Mouse (Mus musculus) gastrocnemius, postnatal 36 days (tissue): ENCODE measurements around the gene Fam189a1. TPM values are rescaled to one million over a fixed set of nuclear protein-coding genes. Genes with fewer than 3 reads are reported as not detected.

Experiments
- DNase-seq, 2 experiments: peaks; one replicate each; pipeline ENCODE4 v3.0.0; 2022
- intact Hi-C: fragments of 180-260 bp; cut with DNase I; formaldehyde crosslinking; loops from one replicate; pipeline ENCODE4 v1.15.1; 2025
- total RNA-seq, 2 experiments: library from RNA; stranded (reverse); gene quantifications; 2 replicates each; pipeline ENCODE4 v1.2.3; 2021

Fam189a1 gene
- total RNA-seq, 2 experiments from 2014 or later: not detected

DNA sequence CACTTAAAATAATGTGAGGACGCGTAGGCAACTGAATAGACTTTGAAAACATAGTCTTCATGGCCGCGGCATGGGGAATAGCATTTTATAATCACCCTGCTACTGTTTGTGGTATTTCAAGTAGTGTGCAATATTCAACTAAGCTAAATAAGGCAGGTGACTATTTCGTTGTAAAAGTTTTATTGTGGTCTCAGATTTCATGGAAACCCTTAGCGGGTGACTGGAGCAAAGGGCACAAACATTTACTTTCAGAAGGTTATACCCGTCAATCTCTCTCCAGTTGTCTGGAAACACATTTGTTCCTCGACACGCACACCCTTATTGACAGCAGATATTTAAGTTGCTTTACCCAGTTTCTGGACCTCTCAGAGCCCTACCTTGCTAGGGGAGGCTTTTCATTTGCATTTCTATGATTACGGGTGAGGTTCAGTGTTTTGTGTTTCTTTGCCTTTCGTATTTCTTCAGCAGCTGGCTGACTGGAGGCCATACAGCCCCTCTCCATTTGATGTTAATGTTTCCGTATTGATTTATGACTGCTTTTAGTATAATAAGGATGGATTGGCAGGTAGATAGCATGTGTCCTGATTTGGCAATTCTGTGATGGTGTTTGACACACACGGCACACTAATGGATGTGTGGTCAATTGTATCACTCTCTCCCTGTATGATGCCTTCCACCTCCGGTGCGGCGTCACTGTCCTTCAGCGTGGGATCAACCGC is 107.0 kb downstream of the Fam189a1 start:
- DNase-seq: no peak
- intact Hi-C loops: no loop called here

DNA sequence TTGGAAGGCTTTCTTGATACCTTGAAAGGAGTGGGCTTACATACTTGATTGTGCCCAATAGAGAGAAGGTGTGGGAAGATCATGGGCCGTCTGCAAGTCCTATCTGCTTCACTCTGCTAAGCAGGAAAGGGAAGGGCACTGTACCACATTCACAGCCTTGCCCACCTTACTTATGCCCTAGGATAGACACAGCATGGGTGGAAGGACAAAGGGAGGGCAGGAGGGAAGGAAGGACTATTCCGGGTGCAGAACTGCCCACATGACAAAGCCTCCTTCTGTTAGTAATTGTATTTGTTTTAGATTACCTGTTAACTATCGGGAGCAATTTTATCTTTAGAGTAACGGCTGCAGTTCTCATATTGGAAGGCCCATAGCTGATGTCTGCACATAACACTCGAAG is 108.7 kb downstream of the Fam189a1 start:
- no peak for DNase-seq
- intact Hi-C loops: no loop called here

DNA sequence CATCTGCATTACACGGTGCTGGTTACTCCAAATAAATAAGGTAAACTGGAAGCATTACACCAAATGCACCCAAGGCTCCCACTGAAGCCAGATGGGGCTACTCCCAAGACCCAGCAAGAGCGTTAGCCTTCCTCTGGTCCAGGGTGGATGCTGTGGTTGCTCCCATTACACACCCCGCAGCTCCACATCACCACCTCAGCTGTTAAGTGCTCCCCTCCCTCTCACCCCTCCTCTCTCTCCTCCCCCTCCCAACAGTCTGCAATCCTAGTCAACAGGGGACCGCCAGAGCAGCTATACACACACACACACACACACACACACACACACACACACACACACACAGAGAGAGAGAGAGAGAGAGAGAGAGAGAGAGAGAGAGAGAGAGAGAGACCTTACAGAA is 109.7 kb downstream of the Fam189a1 start:
- no peak for DNase-seq
- intact Hi-C loops: no loop called here

DNA sequence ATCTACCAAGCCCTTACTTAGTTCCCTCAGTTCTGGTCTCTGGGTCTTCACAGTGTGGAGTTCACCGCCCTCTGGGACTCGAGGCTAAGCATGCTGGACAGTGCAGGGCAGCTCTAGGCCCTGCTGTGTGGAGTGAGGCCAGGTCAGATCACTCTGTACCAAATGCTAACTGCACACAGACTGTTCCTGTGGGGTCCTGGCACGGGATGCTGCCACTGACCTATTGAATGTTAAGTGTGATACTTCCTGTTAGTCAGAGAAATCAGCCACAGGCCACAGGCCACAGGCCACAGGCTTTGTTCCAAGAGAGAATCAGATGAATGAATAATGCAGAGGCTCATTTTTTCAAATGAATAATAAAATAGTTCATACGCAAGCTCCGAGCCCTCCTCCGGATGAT is 112.1 kb downstream of the Fam189a1 start:
- intact Hi-C loops: no loop called here
- DNase-seq: no peak

DNA sequence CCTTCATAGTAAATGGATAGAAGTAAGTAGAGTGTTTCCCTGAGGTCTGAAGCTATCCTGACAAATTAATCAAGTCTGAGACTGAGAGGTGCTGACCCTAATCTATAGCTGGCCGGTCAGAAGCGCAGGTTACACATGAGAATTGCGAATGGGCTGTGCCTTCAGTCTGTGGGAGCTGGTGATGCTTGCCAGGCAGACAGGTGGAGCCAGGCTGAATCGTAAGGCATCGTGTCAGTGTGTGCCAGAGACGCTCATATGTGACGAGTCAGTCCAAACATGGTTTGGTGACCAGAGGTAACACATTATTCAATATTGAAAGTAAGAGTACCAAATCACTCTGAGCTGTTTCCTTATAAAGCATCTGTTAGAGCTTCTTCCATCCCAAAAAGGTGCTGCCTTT is 115.3 kb downstream of the Fam189a1 start:
- no peak for DNase-seq
- intact Hi-C loops: no loop called here

DNA sequence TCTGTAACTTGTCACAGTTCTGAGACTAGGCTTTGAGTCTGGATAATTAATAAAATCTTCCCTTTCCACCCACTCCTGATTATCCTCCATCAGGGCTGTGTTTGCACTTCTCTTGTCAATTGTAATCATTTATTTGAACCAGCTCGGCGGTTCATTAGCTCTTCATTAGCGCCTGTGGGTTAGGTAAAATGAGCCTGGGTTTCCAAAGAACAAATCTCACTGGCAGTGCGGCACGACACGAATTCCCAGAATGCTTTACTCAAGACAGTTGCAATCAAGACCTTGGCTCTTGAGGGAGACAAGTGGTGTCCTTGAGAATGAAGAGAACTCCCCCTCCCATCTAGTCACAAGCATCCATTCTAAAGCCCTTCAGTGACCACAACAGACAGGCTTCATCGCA is 124.6 kb downstream of the Fam189a1 start:
- no peak for DNase-seq
- intact Hi-C loops: no loop called here

DNA sequence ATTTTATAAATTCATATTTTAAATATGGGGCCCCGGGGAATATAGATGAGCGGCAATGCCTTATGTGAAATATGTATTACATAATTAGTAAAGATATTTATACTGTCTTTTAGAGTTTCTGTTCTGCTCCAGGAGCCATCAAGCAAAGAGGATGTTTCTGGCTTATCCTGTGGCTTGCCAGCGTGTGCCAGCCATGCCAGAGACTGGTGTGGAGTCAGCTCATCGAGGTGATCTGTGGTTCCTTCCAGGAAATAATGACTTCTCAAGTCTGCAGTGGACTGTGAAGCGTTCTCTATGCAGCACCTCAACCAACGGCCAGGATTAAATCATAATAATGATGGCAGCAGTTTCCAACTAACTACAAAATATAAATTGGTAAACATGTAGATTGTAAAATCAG is 125.2 kb downstream of the Fam189a1 start:
- intact Hi-C loops: no loop called here
- DNase-seq: no peak

DNA sequence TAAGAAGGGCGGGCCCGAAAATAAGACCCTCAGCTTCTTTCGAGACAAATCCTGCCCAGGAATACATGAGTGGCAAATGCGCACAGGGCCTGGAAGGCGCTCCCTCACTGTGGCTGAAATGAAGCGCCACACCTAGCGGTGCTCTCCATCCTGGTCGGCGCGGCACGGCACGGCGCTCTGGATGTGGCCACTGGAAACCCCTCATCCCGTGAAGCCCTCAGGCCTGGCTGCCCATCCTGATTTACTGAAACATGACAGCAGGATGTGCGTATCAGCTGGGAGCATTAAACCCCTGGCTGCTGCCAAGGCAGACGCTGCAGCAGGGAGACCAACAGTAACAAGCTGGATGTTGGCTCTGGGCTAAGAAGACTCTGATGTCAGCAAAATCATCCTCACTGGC is 126.4 kb downstream of the Fam189a1 start:
- intact Hi-C loops: no loop called here
- DNase-seq: no peak

DNA sequence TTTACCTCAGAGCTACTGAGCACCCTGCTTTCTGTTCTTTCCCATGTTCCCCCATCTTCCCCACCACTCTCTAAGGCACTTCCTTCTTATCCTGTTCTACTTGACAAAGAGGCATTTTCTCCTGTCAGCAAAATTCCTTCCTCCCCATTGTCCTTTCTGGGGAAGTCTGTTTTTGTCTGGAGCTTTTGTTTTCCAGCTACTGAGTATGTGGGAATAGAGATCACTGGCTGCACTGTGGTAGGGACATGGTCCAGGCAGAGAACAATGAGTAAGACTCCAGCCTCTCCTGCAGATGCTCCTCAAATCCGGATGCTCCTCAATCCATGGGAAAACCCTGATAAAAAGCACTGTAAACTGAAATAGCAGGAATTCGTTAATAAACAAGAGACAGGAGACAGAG is 135.1 kb downstream of the Fam189a1 start:
- DNase-seq: no peak
- intact Hi-C loops: no loop called here

DNA sequence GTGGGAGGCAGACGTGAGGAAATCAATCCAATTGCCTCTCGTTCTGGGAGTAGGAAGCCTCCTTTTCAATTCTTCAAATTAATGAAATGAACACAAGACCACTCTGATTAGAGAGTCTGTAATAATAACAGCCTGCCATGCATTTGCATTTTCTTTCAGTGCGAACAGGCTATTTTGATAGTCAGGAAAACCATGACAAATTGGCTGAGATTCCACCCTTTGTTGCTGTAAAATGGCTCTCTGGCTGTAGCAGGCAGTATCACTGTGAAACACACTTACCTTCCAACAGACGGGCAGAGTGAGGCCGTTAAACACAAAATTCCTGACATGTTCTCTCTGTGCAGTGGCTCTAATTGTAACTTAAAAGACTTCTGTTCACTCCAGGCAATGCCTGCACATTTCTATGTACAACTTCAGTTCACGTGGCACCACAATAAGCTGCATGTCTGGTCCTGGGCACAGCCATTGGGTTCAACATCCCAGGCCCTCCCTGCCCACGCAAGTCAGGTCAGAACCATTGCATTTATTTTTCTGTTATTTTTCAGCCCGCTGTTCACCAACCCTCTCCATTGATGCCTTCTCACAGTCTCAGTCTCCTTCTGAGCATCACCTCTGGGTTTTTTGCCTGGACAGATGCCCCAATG is 138.2 kb downstream of the Fam189a1 start:
- no peak for DNase-seq
- intact Hi-C loops: no loop called here

DNA sequence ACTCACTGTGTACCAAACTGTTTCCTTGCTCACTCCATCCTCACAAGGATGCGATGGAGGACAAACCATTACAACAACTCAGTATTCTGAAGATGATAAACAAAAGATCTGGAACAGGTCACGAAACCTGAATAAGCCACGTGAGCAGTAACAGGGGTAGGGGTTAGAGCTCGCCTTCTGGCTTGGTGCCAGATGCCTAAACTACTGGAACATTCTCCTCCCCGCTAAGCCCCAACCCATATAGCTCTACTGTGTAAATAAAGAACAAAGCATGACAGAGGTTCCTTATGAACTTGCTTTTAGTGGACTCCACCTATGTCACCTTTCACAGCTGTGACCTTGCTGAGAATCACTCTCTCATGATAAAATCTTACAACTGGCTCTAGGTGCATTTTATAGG is 139.0 kb downstream of the Fam189a1 start:
- intact Hi-C loops: no loop called here
- DNase-seq: no peak

DNA sequence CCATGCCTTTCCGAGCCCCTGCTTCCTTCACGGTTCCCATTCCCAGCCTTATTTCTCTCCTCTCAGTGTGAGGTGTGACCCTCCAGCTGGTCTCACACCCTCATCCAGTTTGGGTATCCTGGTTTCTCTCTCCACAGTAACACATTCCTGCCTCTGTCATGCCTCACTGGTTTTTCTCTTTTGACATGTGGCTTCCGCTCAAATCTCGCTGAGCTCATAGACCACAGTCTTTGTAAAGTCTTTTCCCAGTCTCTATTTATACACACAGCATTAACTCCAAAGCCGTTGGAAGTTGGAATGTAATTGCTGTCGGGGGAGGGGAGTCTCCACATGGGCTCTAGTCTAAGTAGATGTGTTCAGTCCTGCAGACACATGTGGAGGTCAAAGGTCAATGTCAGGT is 145.2 kb downstream of the Fam189a1 start:
- no peak for DNase-seq
- intact Hi-C loops: no loop called here

DNA sequence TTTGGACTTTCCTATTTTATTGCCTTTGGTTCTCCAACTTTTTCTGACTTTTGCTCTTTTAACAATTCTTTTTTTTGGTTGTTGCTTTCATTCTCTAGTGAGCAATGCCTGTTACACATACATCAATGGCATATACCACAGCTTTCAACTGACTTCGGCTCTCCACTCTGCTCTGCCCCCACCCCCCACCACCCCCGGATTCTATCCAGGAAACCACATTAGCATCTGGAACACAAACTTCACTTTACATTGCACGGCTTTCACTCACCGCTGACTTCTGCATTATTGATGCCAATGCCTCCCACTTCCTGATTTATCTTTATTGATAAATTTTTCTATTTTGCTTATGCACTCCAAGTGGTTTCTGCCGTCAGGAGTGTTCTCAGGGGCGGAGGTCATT is 146.1 kb downstream of the Fam189a1 start:
- DNase-seq: no peak
- intact Hi-C loops: no loop called here

DNA sequence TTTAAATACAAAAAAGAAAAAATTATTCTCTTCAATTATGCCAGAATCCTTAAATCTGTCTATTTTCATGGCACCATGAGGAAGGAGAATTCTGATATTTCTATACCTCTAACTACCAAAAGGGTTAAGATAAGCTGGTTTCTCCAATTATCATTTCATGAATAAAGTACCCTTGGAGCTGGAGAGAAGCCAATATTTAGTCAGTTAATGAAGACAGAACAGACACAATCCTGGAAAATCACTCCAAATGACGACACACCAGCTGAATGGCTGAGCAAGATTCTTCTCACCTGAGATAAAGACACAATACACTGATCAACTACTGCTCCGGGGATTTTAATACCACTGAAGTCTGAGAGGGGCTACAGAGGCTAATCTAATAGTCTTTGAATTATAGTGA is 150.6 kb downstream of the Fam189a1 start:
- intact Hi-C loops: no loop called here
- no peak for DNase-seq

DNA sequence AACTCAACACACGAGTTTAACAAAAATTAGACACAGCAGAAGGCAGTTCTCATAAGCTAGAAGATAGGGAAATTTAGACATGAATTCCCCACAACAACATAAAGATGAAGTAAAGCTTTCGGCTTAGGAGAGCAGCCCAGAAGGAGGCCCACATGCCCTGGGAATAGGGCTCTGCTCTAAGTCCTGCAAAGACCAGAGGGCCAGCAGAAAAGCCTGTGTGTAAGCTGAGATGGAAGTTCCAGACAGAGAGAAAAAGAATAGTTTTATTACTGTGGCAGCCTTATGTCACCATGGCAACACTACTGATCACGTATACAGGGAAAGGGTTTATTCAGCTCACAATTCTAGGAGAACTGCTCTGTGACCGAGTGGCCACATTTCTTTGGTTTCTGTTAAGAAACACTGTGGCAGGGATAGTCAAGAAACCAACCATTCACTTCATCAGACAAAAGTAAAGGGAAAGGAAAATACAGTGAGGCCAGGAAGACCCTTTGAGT is 156.6 kb downstream of the Fam189a1 start:
- intact Hi-C loops: no loop called here

DNA sequence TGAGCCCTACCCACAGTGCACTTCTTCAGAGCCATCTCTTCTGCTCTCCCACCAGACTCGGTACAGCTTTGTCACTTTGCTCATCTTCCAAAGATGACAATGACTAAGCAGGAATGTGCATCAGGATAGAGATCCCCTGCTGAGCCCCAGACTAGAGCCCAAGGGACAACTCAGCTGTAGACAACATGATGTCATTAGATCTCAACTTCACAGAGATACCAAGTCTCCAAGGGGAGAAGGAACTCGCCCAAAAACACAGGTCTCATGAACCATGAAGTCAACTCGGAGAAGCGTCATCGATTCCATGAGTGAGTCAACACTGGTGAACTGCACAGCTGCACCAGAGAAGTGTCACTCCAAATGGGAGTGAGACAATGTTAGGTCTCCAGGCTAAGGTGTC is 158.6 kb downstream of the Fam189a1 start:
- intact Hi-C loops: no loop called here
- DNase-seq: no peak

More for the DNA sequence above, 156.6 kb downstream of the Fam189a1 start:
- DNase-seq: no peak

DNA sequence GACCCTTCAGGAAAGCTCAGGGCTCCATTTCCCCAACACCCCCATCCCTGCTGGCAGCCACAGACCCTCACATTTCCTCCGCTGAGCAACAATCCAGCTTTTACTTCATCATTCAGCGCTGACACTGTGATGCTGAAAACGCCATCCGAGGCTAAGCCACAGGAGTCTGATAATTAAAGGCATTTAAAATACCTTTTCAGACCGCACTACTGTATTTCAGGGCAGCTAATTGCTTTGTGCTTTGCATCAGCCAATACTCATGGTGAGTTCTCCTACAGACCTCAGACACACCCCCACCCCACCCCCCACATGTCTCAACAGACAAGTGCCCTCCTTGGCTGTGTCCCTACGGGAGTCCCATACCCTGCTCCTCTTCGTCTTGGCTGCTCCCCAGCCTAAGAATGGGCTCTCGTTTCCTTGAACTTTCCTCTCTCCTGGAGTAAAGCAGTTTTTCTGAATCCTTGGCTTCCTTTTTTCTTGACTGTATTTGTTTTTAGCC is 160.4 kb downstream of the Fam189a1 start:
- intact Hi-C loops: no loop called here

DNA sequence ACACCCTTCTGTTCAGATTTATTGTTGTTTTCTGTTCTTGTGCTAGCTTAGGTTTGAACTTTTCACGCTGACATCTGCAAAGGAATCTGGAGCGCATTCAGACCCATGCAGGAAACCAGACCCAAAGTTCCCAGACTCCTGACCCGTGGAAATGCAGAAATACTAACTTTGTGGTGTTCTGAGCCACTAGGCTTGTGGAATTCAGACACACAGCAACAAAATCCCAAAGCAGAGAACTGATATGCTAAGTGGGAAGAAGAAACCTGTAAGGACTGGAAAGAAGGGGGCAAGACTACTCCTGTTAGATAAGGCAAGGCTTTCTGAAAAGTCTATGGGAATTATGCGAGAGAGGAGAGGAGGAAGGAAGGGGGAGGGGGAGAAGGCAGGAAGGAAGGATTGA is 167.0 kb downstream of the Fam189a1 start:
- intact Hi-C loops: no loop called here
- DNase-seq: no peak

More for the DNA sequence above, 160.4 kb downstream of the Fam189a1 start:
- DNase-seq: no peak

DNA sequence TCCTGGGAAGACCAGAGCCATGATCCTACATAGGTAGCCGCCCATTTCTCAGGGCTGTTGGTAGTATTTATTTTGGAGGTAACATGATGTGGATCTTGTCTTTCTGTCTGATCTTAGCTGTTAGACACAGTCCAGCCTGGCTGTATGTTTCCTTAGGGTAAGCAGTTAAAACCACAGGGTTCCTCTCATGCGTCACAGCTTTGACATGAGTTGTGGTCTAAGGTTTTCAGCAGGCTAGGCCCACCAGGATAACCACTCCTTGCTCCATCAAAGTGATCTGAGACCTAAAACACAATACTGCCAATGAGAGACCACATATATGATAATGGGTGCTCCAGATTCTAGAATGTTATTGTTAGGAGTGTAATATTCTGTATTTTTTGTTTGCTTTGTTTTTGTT is 168.4 kb downstream of the Fam189a1 start:
- no peak for DNase-seq
- intact Hi-C loops: no loop called here

DNA sequence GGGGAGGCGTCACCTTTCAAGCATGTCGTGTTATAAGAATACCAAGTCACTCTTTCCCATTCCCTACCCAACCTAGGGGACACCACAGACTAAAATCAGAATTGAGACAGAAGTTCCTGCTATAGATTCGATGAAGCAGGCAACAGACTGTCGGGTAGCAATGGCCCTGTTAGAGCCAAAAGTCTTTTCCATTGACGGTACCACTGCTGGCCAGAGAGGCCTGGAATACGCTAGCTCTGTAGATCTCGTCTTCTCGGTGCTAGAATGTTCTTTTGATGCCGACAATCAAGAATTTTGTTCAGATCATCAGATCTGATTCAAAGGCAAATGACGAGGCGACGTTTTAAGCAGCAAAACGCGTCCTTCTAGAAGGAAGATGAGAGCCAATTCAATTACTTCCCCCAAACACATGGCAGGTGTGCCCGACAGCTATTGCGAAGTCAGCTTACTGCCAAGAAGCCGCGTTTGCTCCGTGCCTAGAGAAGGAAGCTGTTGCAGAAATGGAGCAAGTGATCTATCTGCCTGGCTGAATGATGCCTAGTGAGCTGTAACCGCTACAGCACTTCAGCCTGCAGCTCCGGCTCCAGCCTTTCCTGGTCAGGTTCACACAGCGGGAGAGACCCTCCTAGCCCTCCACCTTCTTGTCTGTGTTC is 171.8 kb downstream of the Fam189a1 start:
- intact Hi-C loops: no loop called here
- no peak for DNase-seq

DNA sequence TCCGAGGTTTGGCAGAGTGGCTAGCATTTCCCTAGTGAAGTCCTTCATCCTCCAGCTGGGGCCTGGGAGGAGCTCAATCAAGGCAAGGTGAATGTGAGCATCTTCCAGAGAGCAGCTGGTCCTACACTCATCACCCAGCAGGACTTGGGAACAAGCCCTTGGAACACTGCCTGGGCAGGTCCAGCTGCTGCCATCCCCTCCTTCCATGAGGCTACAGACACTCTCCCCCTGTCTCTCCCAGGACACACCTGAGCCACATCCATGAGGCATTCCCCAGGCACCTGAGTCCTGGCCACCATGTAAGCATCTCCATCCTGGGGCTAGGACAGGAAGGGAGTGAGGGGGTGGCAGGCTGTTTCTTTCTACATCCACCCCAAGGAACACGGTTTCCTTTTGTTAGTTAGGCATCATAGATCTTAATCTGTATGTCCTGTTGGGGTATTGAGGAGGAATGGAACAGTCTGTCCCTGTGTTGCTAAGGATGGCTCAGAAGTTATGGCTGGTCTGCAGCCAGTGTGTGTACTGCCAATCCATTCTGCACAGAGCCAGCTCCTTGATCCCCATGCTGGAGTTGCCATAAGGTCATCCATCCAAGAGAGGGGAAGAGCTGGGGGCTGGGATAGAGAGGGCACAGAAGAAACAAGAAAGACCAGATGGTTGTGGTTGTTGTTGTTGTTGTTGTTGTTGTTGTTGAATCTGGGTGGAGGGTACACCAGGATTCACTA is 174.7 kb downstream of the Fam189a1 start:
- no peak for DNase-seq
- intact Hi-C loops: no loop called here
